9 mouse cellular contexts compared by ENCODE assay signal in the genomic region with DNA sequence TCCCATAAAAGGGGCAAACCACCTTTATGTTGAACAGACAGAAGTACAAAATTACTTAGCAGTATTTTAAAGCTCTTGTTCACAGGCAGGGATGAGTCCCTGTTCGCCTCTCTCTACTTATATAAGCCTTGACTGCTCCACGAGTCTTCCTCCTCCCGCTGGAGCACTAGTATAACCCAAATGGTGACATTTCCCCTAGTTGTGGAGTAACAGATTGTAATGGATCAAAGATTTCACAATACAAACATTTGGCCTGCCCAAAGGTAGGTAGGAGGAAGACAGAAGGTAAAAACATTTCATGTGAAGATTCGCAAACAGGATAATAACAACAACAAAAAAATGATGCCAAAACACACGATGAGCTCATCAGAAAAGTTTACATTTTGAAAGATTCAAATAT.
"Had no signal": no experiment of that assay in that cellular context is flagged by ENCODE, and none has a peak within 500 bp of the region (broad histone marks: within the 10 kb centered on the region; RNA-seq: fewer than 3 reads in every experiment).

No protein-coding gene starts in this region.

- H3K27me3 ChIP-seq: limb, embryonic 13.5 days; liver, embryonic 13.5 days; midbrain, embryonic 13.5 days had no signal

- H3K9ac ChIP-seq: limb, embryonic 13.5 days; liver, embryonic 13.5 days; midbrain, embryonic 13.5 days had no signal

- H3K4me2 ChIP-seq: limb, embryonic 13.5 days; liver, embryonic 13.5 days; midbrain, embryonic 13.5 days had no signal

- H3K4me3 ChIP-seq: limb, embryonic 13.5 days; liver, embryonic 13.5 days; midbrain, embryonic 13.5 days had no signal

- ATAC-seq: intestine, embryonic 16.5 days; midbrain, embryonic 13.5 days had no signal

- DNase-seq: left cerebral cortex, postnatal 4 days; liver, embryonic 13.5 days; lung, adult 18-20 months; right cerebral cortex, postnatal 14 days; thymus, postnatal 4 days had no signal

- H3K4me1 ChIP-seq: limb, embryonic 13.5 days; liver, embryonic 13.5 days; midbrain, embryonic 13.5 days had no signal

- H3K36me3 ChIP-seq: limb, embryonic 13.5 days; liver, embryonic 13.5 days had no signal

- H3K9me3 ChIP-seq: limb, embryonic 13.5 days; liver, embryonic 13.5 days; midbrain, embryonic 13.5 days had no signal

- H3K27ac ChIP-seq: kidney, postnatal 0 days; limb, embryonic 13.5 days; liver, embryonic 13.5 days; midbrain, embryonic 13.5 days had no signal
